Mouse (Mus musculus) right cerebral cortex, postnatal 25 days (tissue): Measurements from ENCODE around the gene H2-M5.
"Not testable (repeated sequence)": the region's sequence is repeated elsewhere in the genome, so short reads cannot be mapped to it uniquely, and the experiment has no call there.

Source experiments
- DNase-seq: peaks from one replicate; pipeline ENCODE4 v3.0.0; 2022

The H2-M5 gene

GRCm38 (mm10) chr17:36992336-36993104, 3.2 kb upstream of the H2-M5 start:
- DNase-seq: no peak

- not testable (repeated sequence) for DNase-seq
Measured at GRCm38 (mm10) chr17:36990630-36991029, 1.3 kb upstream of the H2-M5 start.

GRCm38 (mm10) chr17:36988475-36988874, 862 bp downstream of the H2-M5 start:
- no peak for DNase-seq

DNA sequence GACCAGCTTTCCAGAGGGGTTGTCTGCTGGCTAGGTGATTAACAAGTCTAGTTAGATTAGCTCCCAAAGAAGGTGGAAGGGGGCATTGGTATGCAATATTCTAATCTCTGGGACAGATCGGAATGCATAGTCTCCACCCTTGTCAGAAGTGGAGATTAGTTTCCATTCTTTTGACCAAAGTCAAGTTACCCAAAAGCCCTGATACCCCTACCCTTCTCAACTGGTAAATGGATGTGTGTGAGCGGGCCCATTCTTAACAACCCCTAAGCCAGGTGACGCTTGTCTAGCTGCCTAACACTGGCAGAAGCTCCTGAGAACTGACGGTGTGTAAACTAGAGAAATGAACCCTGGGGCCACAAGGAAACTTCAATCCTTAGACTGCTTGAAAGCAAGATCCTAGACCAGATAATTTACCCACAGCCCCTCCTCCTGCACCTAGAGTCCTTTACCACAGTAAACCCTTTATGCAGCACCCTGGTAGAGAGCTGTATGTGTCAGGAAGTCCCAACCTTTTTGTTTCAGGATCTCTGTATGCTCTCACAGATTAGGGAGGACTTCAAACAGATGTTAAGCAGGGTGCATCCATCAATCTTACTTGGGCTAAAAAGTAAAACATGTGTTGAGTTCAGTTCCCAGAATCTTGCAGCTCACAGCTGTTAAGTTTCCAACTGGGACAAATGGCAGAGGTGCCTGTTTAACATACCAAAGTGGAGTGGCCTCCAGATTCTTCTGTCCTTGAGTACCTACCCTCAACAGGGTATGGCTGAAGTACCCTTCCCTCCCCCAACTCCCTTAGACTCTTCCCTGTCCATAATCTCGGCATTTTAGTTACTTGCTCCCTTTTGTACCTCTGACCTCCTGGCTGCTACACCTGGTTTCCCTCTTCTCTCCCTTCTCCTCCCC, 6.8 kb downstream of the H2-M5 start:
- no peak for DNase-seq

- no peak for DNase-seq
Measured at GRCm38 (mm10) chr17:36981845-36982244, 7.5 kb downstream of the H2-M5 start.

DNA sequence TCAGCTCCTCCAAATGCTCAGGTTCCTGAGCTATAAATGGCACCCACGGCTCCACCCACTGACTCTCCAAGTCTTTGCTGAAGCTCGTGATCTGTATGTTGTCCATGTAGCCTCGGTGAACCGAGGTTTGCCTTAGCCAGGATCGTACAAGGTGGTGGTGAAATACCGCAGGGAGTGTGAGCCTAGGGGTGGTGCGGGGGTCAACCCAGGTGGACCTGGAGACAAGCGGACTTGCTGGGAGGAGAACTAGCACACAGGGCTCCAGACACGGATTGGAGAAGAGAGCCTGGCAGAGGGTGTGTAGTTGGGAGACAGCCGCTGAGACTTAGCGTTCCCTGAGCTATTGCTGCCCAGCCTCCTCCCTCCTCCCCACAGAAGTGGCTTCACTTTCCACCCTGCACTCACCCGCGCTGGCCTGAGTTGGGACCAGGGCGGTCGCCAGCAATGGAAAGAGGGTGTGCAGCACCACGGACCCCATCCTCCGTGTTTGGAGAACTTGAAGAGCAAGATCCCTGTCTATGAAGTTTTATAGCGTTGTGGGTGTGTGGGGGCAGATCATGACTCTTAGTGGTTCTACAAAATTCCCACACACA, 8.0 kb downstream of the H2-M5 start, which contains the start of gene 2410137M14Rik:
TSS of gene 2410137M14Rik (minus strand) at position 17 of the 593 bp plus-strand sequence.
- DNase-seq: peak; percentile 44

- DNase-seq: no peak
Measured at GRCm38 (mm10) chr17:36973271-36973787, 16.0 kb downstream of the H2-M5 start.

- no peak for DNase-seq
Measured at GRCm38 (mm10) chr17:36972791-36973190, 16.5 kb downstream of the H2-M5 start.

DNA sequence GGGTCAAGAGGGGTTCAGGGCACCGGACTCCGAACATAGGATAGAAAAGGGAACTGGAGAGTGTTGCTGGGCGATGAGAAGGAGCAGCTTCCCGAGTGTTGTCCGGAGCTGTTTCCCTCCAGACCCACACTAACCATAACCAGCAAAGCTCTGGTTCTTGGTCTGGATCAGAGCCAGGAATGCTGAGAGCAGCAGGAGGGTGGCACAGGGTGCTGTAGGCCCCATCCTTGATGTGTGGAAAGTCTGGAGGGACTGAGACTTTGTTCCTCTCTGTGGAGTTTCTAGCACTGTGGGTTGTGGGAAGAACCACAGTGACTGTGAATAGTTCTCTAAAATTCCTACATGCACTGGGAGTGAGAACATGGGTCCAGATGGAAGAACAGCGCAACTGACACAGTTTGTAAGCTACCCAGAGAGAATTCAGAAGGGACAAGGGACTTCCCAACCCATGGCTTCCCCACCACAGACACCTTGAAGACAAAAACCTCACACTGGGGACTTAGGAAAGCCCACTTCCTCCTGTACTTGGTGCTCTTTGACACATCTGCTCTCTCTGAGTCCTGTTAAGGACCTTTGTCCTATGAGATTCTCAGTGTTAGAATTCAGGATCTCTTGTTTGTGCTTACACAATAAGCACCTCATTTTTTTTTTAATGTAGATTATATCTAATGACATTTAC, 18.0 kb downstream of the H2-M5 start:
- DNase-seq: no peak

- no peak for DNase-seq
Measured at GRCm38 (mm10) chr17:36970316-36970890, 18.9 kb downstream of the H2-M5 start.

DNA sequence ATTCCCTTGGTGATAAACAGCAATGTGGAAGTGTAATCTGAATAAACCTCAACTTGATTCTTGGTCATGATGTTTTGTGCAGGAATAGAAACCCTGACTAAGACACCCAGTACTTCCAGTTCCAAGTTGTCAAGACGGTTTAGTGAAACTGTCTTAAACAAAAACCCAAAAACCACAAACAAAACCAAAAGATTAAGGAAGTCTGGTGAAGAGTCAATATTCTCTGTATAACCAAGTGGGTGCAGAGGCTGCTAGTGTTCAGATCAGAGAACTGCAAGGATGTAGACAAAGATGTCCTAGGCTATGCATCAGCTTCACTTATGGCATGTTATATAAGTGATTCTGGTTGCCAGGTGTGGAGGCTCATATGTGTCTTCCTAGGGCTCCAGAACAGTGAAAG, 22.5 kb downstream of the H2-M5 start:
- no peak for DNase-seq

- DNase-seq: no peak
Measured at GRCm38 (mm10) chr17:36961125-36961524, 28.2 kb downstream of the H2-M5 start.

DNA sequence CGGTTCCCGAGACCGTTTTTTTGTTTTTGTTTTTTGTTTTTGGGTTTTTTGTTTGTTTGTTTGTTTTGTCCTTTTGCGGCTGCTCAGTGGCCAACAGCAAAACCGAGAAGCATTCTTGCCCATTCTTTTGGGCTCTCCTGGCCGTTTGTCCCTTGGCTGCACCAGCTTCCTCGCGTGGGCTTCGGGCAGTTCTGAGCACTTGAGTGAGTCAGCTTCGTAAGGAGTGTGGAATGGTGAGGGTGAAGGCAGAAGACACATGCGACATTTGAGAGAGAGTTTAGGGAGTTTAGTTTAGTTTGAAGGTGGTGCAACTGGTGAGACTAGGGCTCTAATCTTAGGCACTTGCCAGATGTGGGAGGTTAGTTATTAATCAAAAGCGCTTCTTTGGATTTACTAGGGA, 30.5 kb downstream of the H2-M5 start:
- no peak for DNase-seq

- DNase-seq: peak; percentile 94
Measured at GRCm38 (mm10) chr17:36957999-36958743, 31.2 kb downstream of the H2-M5 start, which contains the start of the genes Znrd1 and Znrd1as. Gene Znrd1 (minus strand): TSS chr17:36958559. Gene Znrd1as (plus strand): TSS chr17:36958592.

GRCm38 (mm10) chr17:36953062-36953461, 36.3 kb downstream of the H2-M5 start:
- DNase-seq: no peak

DNA sequence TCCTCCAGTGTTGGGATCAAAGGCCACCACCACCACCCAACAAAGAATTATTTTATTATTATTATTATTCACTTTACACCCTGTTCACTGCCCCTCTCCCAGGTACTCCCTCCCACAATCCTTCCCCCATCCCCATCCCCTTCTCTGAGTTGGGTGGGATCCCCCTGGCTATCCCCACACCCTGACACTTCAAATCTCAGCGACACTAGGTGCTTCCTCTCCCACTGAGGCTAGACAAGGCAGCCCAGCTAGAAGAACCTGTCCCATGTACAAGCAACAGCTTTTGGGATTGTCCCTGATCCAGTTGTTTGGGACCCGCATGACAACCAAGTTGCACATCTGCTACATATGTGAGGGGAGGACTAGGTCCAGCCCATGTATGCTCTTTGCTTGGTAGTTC, 36.7 kb downstream of the H2-M5 start:
- no peak for DNase-seq

DNA sequence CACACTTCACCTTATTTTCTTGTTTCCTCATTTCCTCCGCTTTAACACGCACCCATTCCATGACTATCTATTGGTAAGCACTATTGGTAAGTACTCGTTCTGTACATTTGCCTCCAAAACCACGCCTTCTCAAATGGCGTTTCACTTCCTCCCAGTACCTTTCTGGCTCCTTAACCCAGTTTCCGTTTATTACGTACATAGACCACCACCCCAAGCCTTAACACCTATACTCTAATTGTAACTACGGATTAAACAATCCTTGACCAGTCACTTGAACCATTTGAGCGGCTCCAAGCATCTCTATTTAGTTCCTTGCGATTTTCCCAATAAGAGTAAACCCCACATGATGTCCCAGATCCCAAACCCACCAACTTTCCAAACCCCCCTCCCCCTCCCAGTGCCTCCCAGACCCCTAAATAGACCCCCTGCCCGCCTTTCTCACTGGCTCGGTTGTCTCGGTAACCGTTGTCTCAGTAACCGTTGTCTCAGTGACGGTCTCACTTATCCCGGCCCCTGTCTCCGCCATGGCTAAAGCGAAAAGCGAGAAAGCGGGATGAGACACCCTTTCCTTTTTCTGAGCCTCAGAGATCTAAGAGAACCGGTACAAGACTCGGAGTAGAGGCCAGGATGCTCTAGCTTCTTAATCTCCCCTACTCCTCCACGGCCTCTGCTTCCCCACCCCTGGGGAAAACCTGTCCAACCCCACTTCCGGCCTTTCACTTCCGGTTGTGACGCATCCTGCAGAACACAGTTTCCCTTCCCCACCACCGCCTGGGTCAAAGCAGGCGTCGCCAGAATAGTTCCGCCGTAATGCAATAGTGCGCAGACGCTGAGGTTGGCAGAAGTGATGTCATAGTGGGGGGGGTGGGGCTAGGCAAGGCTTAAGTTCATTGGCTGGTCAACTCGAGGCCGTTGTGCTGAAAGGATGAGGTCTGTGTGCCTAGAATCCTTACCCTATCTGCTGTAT, 38.1 kb downstream of the H2-M5 start, which contains the start of gene Ppp1r11:
TSS of gene Ppp1r11 (minus strand) at position 761 of the 967 bp plus-strand sequence.
- DNase-seq: peak; percentile 95

DNA sequence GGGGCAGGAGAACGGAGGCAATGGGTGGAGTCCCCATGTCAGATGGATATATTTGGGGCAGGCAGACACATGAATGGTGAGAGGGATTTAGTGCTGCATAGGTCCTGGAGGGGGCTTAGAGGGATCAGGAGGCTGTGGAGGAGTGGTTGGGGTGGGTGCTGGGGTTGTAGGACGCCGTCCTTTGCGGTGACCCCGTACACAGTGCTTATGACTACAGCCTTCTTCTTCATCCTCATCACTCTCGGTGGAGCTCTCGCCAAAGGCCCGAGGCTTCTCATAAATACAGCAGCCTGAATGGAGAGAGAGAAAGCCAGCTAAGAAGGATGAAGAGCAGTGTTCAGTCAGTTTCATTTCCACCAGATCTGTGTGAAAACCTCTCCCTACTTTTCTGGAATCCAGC, 40.1 kb downstream of the H2-M5 start:
- DNase-seq: no peak

GRCm38 (mm10) chr17:36948286-36948685, 41.1 kb downstream of the H2-M5 start:
- DNase-seq: no peak
